Mouse (Mus musculus) kidney, postnatal 25 days (tissue): ENCODE results near the gene Gm47189.
"Not testable (repeated sequence)": the region's sequence is repeated elsewhere in the genome, so short reads cannot be mapped to it uniquely, and the experiment has no call there.

Experiments
- DNase-seq, 2 experiments: peaks; one replicate each; pipeline ENCODE4 v3.0.0; 2021; ENCODE audit warnings: mixed read lengths in 2 of 2

Gm47189 gene

DNA sequence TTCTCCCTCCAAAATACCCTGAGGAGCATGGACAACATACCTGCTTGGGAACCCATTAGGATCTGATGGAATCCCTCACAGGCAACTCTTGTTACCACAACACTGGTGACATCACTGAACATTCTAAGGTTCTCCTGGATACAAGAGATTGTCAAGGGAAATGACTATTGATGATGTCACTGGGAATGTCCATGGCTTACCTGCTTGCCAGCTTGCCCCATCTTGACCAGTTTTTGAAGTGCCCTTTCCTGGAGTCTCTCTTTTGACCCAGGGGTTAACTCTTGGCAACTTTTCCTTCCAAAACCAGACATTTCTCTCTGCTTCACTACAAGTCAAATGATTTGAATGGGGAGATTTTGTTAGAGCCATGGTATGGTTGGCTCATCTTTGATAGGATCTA, at the start of gene Gm47189:
Gm47189 (minus strand) TSS at position 101 of the 400 bp plus-strand sequence.
- DNase-seq = not testable (repeated sequence)

DNA sequence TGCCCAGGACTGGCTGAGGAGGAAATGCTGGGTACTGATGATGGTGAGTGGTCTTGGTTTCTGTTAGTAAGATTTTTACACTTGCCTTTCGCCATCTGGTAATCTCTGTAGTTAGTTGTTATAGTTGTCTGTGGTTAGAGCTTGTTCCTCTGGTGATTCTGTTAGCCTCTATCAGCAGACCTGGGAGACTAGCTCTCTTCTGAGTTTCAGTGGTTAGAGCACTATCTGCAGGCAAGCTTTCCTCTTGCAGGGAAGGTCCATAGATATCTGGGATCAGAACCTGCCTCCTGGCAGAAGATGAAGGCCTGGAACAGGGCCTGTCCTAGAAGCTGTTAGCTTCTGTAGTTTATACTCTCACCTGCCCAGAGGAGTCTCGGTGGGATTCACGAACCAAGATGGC, 16.3 kb downstream of the Gm47189 start:
- DNase-seq = not testable (repeated sequence)

DNA sequence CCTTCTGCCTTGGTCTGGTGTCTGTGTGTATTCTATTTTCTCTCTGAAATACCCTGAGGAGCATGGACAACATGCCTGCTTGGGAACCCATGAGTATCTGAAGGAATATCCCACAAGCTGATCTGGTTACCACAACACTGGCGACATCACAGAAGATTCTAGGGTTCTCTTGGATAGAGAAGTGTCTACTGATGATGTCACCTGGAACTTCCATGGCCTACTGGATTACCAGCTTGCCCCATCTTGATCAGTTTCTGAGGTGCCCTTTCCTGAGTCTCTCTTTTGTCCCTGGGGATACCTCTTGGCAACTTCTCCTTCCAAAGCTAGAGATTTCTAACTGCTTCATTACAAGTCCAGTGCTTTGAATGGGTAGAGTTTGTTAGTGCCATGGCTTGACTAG, 21.7 kb downstream of the Gm47189 start, which contains the start of gene Gm7929:
Gm7929 (minus strand) TSS at position 101 of the 400 bp plus-strand sequence.
- not testable (repeated sequence) for DNase-seq

DNA sequence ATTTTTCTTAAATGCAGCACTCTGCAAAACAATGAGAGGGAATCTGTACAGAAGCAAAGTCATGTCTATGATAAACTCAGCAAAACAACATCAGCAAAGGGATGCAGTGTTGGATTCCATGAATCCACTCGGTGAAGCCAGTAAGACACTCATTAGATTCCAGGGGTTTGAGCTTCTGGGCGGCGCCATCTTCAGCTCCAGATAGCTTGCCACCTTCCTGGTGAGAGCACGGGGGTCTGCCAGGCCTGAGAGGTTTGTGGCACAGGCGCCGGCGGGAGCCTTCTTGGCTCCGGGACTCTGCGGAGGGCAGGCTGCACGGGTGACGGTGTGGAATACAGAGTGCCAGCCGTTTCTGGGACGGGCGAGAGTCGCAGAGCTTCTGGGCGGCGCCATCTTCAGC, 48.8 kb downstream of the Gm47189 start:
- not testable (repeated sequence) for DNase-seq

DNA sequence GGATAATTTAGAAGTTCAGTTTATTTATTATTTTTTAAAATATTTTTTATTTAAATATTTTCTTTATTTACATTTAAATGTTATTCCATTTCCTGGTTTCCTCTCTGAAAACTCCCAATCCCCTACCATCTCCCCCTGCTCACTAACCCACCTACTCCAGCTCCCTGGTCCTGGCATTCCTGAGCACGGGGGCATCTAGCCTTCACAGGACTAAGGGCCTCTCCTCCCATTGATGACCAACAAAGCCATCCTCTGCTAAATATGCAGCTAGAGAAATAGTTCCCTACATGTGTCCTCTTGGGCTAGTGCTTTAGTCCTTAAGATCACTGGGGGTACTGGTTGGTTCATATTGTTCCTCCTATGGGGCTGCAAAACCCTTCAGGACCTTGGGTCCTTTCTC, 55.1 kb downstream of the Gm47189 start:
- peak in 1 of 2 experiments; percentile 32 for DNase-seq
